Mouse (Mus musculus) C2C12 (cell line): Measurements from ENCODE around the gene Akr1c18. TPM values are rescaled to one million over a fixed set of nuclear protein-coding genes. Genes with fewer than 3 reads are reported as not detected.
"Not testable (repeated sequence)": the region's sequence is repeated elsewhere in the genome, so short reads cannot be mapped to it uniquely, and the experiment has no call there.

ENCODE experiments used
- H3K27me3 ChIP-seq: one replicate; pipeline ENCODE4 v1.6.1; 2011; ENCODE audit not compliant: control insufficient read depth, insufficient read depth, insufficient read length
- H3K36me3 ChIP-seq: one replicate; pipeline ENCODE4 v1.6.1; 2011; ENCODE audit not compliant: control insufficient read depth, insufficient read depth
- H3K4me3 ChIP-seq: one replicate; pipeline ENCODE4 v1.5.1; 2011; ENCODE audit warnings: mild to moderate bottlenecking, control low read depth; ENCODE audit not compliant: poor library complexity, insufficient read depth, severe bottlenecking
- H3K79me2 ChIP-seq: one replicate; pipeline ENCODE4 v1.6.1; 2011; ENCODE audit not compliant: control insufficient read depth, insufficient read depth
- H3K79me3 ChIP-seq: one replicate; pipeline ENCODE4 v1.6.1; 2011; ENCODE audit warnings: low read depth, control low read depth
- H3ac ChIP-seq: one replicate; pipeline ENCODE3; 2011; ENCODE audit warnings: low read depth; ENCODE audit not compliant: control insufficient read depth, insufficient read length
- CEBPB ChIP-seq: IDR thresholded peaks from one replicate; pipeline ENCODE4 v1.6.1; 2011; ENCODE audit warnings: low read depth, mild to moderate bottlenecking, control low read depth, moderate library complexity
- CTCF ChIP-seq: IDR thresholded peaks from one replicate; pipeline ENCODE4 v1.5.1; 2011; ENCODE audit not compliant: control insufficient read depth, insufficient read depth, insufficient read length
- FOSL1 ChIP-seq: IDR thresholded peaks from one replicate; pipeline ENCODE4 v1.8.0; 2011; ENCODE audit warnings: mild to moderate bottlenecking, low read length; ENCODE audit not compliant: poor library complexity, insufficient read depth, severe bottlenecking
- MAX ChIP-seq: IDR thresholded peaks from one replicate; pipeline ENCODE4 v1.6.1; 2011; ENCODE audit warnings: mild to moderate bottlenecking, control low read depth
- MYOD1 ChIP-seq: IDR thresholded peaks from one replicate; pipeline ENCODE4 v1.6.1; 2011; ENCODE audit warnings: low read depth; ENCODE audit not compliant: control insufficient read depth, insufficient read length
- MYOG ChIP-seq: IDR thresholded peaks from one replicate; pipeline ENCODE4 v1.6.1; 2011; ENCODE audit not compliant: control insufficient read depth, insufficient read length; ENCODE audit errors: extremely low read depth
- USF1 ChIP-seq: IDR thresholded peaks from one replicate; pipeline ENCODE4 v1.6.1; 2011; ENCODE audit warnings: low read depth, mild to moderate bottlenecking, control low read depth, moderate library complexity
- long read RNA-seq, 2 experiments: library from polyadenylated mRNA; unstranded; transcript quantifications; one replicate each; pipeline ENCODE4 v2.0.0; 2019 to 2020
- polyA plus RNA-seq: library from polyadenylated mRNA; unstranded; fragments of >200 nt; fragmentation: generic; extraction: Trizol; gene quantifications from one replicate; pipeline ENCODE4 v1.2.1, GENCODE M21; 2012; ENCODE audit warnings: missing spikeins

The Akr1c18 gene
- polyA plus RNA-seq = not detected
- long read RNA-seq, experiment 1 = 0 reads
- long read RNA-seq, experiment 2 = 0 reads

DNA sequence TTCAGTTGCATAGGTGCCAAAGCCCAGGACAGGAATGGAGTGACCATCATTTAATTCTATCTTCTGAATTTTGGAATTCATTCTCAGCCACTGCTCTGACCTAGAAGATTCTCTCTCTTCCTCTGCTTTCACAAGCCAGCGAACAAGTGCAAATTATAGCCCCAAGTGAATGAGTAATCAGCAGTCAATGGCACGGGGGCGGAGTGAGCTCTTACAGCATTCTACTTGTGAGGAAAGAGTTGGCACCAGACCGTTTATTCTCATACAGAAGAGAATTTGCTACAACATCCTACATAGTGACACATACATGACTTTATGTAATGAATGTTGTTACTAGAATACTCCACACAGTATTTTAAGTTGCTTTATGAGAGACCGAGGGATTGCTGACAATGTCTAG lies at the start of gene Akr1c18:
Gene Akr1c18, minus strand, starts transcription at position 137 of the 400 bp plus-strand sequence.
- no peaks in the 10 kb centered on the region for H3K36me3 ChIP-seq
- no peak within 1 kb of the TSS for H3ac ChIP-seq
- TF ChIP-seq CTCF = no peak
- no peak for TF ChIP-seq MAX
- no peak for TF ChIP-seq FOSL1
- TF ChIP-seq CEBPB = no peak
- no peak for TF ChIP-seq USF1
- TF ChIP-seq MYOD1 = no peak
- no peak for TF ChIP-seq MYOG
- no peak within 1 kb of the TSS for H3K4me3 ChIP-seq
- H3K79me2 ChIP-seq = no peaks in the 10 kb centered on the region
- H3K27me3 ChIP-seq = no peaks in the 10 kb centered on the region
- no peaks in the 10 kb centered on the region for H3K79me3 ChIP-seq

DNA sequence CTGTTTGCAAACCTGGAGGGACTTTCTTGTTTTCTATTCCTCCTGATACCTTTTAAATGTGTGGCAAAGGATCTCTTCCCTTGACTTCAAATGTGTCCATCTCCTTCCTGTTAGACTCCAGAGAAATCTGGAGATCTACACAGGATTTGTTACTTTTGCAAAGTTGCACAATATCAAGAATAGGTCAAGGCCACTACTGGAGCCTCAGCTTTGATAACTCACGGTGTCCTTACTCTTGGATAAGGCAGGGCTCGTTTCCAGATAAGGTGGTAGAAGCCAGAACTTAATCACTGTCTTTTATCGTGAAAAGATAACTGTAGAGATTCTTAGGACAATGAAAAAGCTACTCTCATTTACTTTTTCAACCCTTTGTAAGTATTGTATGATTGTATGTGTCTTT lies 42.1 kb upstream of the Akr1c18 start:
- no peak overlapping the region for H3K4me3 ChIP-seq
- H3K27me3 ChIP-seq = no peaks in the 10 kb centered on the region
- TF ChIP-seq MYOD1 (no peak), FOSL1 (no peak), MYOG (no peak), MAX (no peak), CEBPB (no peak), USF1 (no peak), CTCF (no peak)
- no peaks in the 10 kb centered on the region for H3K36me3 ChIP-seq
- no peaks in the 10 kb centered on the region for H3K79me3 ChIP-seq
- H3K79me2 ChIP-seq = no peaks in the 10 kb centered on the region
- H3ac ChIP-seq = no peak overlapping the region

DNA sequence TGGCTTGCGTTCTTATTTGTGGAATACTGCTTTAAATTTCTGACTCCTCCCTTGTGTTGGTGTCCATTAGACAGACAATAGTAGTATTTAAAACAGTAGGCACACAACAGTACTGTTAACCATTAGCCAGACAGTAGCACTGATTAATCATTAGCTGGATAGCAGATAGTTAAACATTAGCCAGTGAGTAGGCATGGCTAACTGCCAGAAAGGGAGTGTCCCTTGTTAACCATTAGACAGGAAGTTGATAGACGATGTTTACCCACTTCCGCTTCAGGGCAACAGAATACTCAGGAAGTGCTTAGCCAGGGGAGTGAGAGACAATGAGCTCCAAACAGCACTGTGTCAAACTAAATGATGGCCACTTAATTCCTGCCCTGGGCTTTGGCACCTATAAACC lies 40.5 kb upstream of the Akr1c18 start, which contains the start of gene Akr1c13:
Gene Akr1c13, plus strand, starts transcription at position 247 of the 400 bp plus-strand sequence.
- H3ac ChIP-seq = no peak within 1 kb of the TSS
- no peaks in the 10 kb centered on the region for H3K79me3 ChIP-seq
- H3K36me3 ChIP-seq = no peaks in the 10 kb centered on the region
- no peak within 1 kb of the TSS for H3K4me3 ChIP-seq
- H3K79me2 ChIP-seq = no peaks in the 10 kb centered on the region
- no peaks in the 10 kb centered on the region for H3K27me3 ChIP-seq
- no peak for TF ChIP-seq FOSL1
- no peak for TF ChIP-seq MYOG
- no peak for TF ChIP-seq CTCF
- no peak for TF ChIP-seq USF1

- no peak for TF ChIP-seq MYOG
- TF ChIP-seq USF1 = no peak
- Histone ChIP-seq H3K79me3 (no peaks in the 10 kb centered on the region), H3K27me3 (no peaks in the 10 kb centered on the region), H3K79me2 (no peaks in the 10 kb centered on the region), H3K36me3 (no peaks in the 10 kb centered on the region), H3K4me3 (no peak overlapping the region), H3ac (no peak overlapping the region)
Observed at GRCm38 (mm10) chr13:4188174-4188573, 37.7 kb upstream of the Akr1c18 start.

- not testable (repeated sequence) for H3K27me3 ChIP-seq, H3K79me2 ChIP-seq, H3ac ChIP-seq, H3K79me3 ChIP-seq, H3K36me3 ChIP-seq, H3K4me3 ChIP-seq
Observed at GRCm38 (mm10) chr13:4186641-4187411, 36.4 kb upstream of the Akr1c18 start.

GRCm38 (mm10) chr13:4183116-4183515 lies 32.7 kb upstream of the Akr1c18 start:
- Histone ChIP-seq H3ac (no peak overlapping the region), H3K27me3 (no peaks in the 10 kb centered on the region), H3K36me3 (no peaks in the 10 kb centered on the region), H3K79me3 (no peaks in the 10 kb centered on the region), H3K4me3 (no peak overlapping the region), H3K79me2 (no peaks in the 10 kb centered on the region)
- TF ChIP-seq USF1 (no peak), CTCF (no peak), CEBPB (no peak), MYOD1 (no peak), MYOG (no peak), FOSL1 (no peak), MAX (no peak)

GRCm38 (mm10) chr13:4181321-4181720 lies 30.9 kb upstream of the Akr1c18 start:
- H3K27me3 ChIP-seq, H3K79me2 ChIP-seq, H3K36me3 ChIP-seq, H3ac ChIP-seq, H3K4me3 ChIP-seq, H3K79me3 ChIP-seq: not testable (repeated sequence)
